Mouse (Mus musculus) thymus, postnatal 36 days (tissue): ENCODE data around the gene Olfr804.

ENCODE experiments used
- DNase-seq, 2 experiments: peaks; one replicate each; pipeline ENCODE4 v3.0.0; 2022; ENCODE audit warnings: mixed read lengths in 2 of 2

Gene Olfr804

DNA sequence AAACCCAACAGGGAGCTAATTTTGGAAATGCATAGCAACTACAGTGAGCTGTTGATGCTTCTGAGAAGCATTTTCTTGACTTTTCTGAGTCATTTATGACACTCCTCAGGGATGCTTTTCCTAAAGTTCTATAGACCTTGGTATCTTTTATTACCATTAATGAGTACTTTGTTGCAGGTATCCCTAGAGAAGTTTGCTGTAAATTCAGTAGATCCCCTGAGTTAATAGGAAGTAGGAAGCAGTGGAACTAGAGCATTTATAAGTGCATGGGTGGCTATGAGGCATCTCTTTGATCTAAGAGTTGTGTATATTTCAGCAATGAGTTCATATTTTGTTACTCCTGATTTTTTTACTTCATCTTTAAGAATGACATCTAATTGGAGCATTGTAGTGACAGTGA, at the start of gene Olfr804:
TSS of gene Olfr804 (plus strand) at position 301 of the 400 bp plus-strand sequence.
- DNase-seq = no peak

DNA sequence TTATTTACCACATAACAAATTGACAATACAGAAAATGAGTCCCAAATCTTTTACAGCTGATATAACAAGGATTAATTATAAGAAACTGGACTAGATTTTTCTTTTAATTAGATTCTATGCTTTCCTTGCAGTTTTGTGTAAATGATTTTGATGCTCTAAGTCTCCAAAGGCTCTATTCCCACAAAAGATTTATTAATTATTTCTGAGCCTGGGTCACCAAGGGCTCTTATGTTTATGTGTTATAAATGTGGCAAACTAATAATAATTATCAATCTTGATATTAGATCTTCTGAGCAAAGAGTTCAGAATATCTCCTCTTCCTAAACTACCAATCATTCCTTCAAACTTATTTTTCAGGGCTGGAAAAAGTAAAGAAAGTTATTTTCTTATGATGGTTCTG, 45.6 kb upstream of the Olfr804 start, which contains the start of gene Olfr800:
TSS of gene Olfr800 (plus strand) at position 301 of the 400 bp plus-strand sequence.
- no peak for DNase-seq

GRCm38 (mm10) chr10:129673765-129674164, 29.2 kb upstream of the Olfr804 start, which contains the start of gene Olfr801:
TSS of gene Olfr801 (minus strand) at chr10:129673865.
- no peak for DNase-seq

- no peak for DNase-seq
Observed at GRCm38 (mm10) chr10:129688069-129688468, 14.9 kb upstream of the Olfr804 start, which contains the start of gene Olfr802. TSS of gene Olfr802 (minus strand) at chr10:129688169.

DNA sequence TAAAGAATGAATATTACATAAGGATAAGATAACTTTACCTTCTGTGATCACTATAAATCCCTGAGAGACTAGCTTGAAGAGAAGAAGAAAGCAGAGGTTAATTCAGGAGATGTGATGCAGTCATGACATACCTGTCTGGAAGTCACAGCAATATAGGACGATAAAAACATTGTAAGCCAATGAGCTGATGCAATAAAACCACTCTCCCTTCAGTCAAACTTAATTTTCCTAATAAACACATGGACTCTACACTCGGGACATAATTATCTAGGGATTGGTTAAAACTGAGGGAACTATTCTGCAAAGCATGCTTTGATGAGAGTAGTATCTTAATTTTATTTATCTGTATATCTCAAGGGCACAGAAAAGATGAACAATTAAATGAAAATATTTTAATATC, 8.8 kb upstream of the Olfr804 start, which contains the start of gene Olfr803:
TSS of gene Olfr803 (minus strand) at position 101 of the 400 bp plus-strand sequence.
- no peak for DNase-seq

DNA sequence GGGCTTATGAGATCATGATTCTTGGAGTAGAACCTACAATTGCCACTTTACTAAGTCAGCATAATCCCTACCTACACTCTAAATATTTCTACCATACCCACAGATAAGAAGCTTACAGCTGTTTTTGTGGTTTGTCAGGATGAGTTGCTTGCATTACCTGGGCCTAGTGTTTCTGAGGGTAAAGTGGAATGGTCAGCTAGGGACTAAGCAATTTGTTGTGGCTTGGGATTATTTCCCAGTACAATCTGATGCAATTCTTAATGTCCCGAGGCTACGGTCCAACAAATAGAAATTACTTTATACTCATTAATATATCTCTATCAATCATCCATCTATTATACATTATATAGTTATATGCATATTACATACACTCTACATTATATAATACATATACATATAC, 26.3 kb downstream of the Olfr804 start, which contains the start of gene Olfr805:
TSS of gene Olfr805 (minus strand) at position 101 of the 400 bp plus-strand sequence.
- no peak for DNase-seq

DNA sequence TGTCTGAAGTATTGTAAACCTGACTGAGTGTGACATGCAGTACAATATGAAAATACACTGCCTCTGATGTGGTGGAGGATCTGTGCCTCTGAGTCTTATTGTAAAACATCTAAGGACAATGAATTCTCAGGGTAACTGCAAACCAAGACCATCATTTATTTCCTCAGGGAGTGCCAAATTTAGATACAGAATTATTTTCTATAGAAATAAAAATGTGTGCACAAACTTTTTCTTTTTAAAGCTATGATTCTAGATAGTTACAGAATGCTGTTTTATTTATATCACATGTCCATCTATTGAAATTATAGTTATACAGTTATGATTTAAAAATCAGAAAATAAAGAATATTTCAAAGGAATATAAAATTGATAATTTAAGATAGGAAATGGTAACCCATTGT, 38.8 kb downstream of the Olfr804 start, which contains the start of gene Olfr806:
TSS of gene Olfr806 (minus strand) at position 101 of the 400 bp plus-strand sequence.
- DNase-seq = no peak

DNA sequence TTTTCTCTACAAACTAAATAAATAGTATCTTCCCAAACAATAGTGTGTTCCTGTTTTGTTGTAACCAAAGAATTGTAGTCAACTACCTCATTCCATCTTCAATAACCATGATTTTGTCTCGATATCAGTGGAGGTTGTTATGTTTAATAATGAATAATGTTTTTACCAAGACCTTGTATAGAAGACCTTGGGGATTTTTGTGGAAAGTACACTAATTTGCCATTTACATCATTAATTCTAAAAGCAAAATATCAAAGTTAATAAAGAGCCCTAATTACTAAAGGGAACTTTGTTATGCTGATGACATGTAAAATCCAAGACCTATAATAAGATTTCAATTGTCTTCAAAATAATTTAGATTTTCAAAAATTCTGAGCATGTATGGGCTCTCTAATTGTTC, 54.7 kb downstream of the Olfr804 start, which contains the start of gene Olfr807:
TSS of gene Olfr807 (minus strand) at position 101 of the 400 bp plus-strand sequence.
- no peak for DNase-seq
